Mouse (Mus musculus) olfactory bulb, adult 2 months (tissue): ENCODE results near the gene Dnajc6.

Experiments used
- CTCF ChIP-seq: fragments of 200-500 bp; IDR thresholded peaks from 2 replicates; pipeline ENCODE4 v1.5.1; 2012; ENCODE audit warnings: low read depth, mild to moderate bottlenecking, low read length, moderate library complexity; ENCODE audit not compliant: insufficient read depth
- POLR2A ChIP-seq: fragments of 200-500 bp; IDR thresholded peaks from 2 replicates; pipeline ENCODE4 v1.6.1; 2012; ENCODE audit warnings: mild to moderate bottlenecking, low read depth, low read length, moderate library complexity; ENCODE audit not compliant: insufficient read depth

DNA sequence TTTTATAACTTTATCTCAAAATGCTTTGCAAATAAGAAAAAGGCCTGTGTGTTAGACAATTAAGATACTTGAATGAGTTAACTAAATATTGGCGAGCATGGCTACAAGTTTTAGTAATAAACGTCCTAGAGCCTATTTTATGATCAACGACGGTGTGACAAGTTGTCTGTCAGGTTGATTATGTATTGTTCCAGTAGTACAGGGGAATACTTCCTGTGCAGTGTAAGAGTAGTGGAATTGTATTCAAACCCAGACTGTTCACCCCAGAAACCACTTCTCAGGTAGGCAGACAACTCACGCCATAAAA lies 14.4 kb downstream of the Dnajc6 start:
- TF ChIP-seq CTCF (no peak), POLR2A (no peak)
